Mouse (Mus musculus) G1E (cell line): ENCODE results near the gene Gm20671. TPM values are rescaled to one million over a fixed set of nuclear protein-coding genes. Genes with fewer than 3 reads are reported as not detected.

Source experiments
- ATAC-seq: 2 replicates; pipeline ENCODE4 v1.8.0; 2016; ENCODE audit warnings: mild to moderate bottlenecking; ENCODE audit not compliant: insufficient number of reproducible peaks, poor library complexity, low FRiP score, severe bottlenecking; ENCODE audit errors: extremely low read depth
- DNase-seq: peaks from one replicate; pipeline ENCODE4 v3.0.0; 2012; ENCODE audit warnings: low spot score
- H3K27me3 ChIP-seq: 2 replicates; pipeline ENCODE4 v1.6.1; 2012; ENCODE audit warnings: mild to moderate bottlenecking, low read length, inconsistent platforms; ENCODE audit not compliant: insufficient read depth
- H3K36me3 ChIP-seq: replicated peaks from 2 replicates; pipeline ENCODE3; 2012; ENCODE audit warnings: mild to moderate bottlenecking, inconsistent platforms
- H3K4me1 ChIP-seq: 2 replicates; pipeline ENCODE4 v1.6.1; 2012; ENCODE audit warnings: low read depth, low read length, inconsistent platforms, mixed read lengths; ENCODE audit not compliant: insufficient read depth
- H3K4me3 ChIP-seq: 2 replicates; pipeline ENCODE4 v1.5.1; 2012; ENCODE audit warnings: low read depth, mild to moderate bottlenecking, inconsistent platforms, low read length, moderate library complexity, mixed read lengths
- H3K9me3 ChIP-seq: replicated peaks from 2 replicates; pipeline ENCODE4 v1.6.1; 2012; ENCODE audit warnings: inconsistent platforms
- CTCF ChIP-seq: IDR thresholded peaks from 2 replicates; pipeline ENCODE4 v1.5.1; 2012; ENCODE audit warnings: low read depth, low read length, inconsistent platforms, mixed read lengths
- GATA1 ChIP-seq: IDR thresholded peaks from 2 replicates; pipeline ENCODE4 v1.6.1; 2012; ENCODE audit warnings: borderline replicate concordance, low read length, inconsistent platforms, mixed read lengths
- GATA2 ChIP-seq: IDR thresholded peaks from 2 replicates; pipeline ENCODE4 v1.6.1; 2012; ENCODE audit warnings: low read depth, low read length, inconsistent platforms, borderline replicate concordance
- POLR2AphosphoS5 ChIP-seq: IDR thresholded peaks from 2 replicates; pipeline ENCODE4 v1.6.1; 2012; ENCODE audit warnings: low read depth, low read length, inconsistent platforms; ENCODE audit not compliant: insufficient replicate concordance
- TAL1 ChIP-seq: conservative IDR thresholded peaks from 2 replicates; pipeline ENCODE4 v1.6.1; 2012; ENCODE audit warnings: low read depth, low read length, inconsistent platforms, mixed read lengths
- polyA plus RNA-seq: library from polyadenylated mRNA; stranded (reverse); fragments of >175 nt; gene quantifications from 2 replicates; pipeline ENCODE4 v1.2.3, GENCODE M21; 2012
- total RNA-seq, 2 experiments: library from RNA; stranded (forward) in 1 of 2; stranded (reverse) in 1 of 2; fragments of 200-1000 nt in 1 of 2; fragments of >200 nt in 1 of 2; fragmentation: Nextera tagmentation in 1 of 2; gene quantifications; 2 replicates each; pipeline ENCODE4 v1.2.3; 2014 to 2017

Gm20671 gene
- total RNA-seq (2014; fragmentation: Nextera tagmentation) (2.3 TPM in 1 of 2 replicates, not detected in the other), total RNA-seq (2017) (not detected in 2 replicates), polyA plus RNA-seq (3.7 and 12.9 TPM in 2 replicates)

DNA sequence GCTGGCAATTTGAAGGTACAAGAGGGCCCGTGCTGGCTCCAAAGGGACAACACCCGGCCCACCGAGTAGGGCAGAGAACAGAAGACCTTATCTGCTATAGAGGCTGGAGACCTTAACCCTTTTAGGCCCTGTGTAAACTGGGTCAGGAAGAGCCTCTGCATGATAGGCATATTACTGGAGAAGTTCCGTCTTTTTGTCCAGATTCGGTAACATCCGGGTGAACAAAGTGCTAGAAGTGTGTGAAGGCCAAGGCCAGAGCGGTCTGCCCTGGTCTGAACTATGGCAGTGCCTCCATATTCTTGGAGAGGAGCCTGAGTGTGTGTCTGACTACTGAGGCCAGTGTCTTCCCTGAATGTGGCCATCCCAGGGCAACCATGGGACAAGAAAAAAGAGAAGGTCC, at the start of gene Gm20671:
Gene Gm20671, minus strand, starts transcription at position 101 of the 400 bp plus-strand sequence.
- DNase-seq (no peak), ATAC-seq (no peak)
- no peak for TF ChIP-seq GATA2
- no peak for TF ChIP-seq POLR2AphosphoS5
- no peak for TF ChIP-seq CTCF
- TF ChIP-seq TAL1, result no peak
- no peak for TF ChIP-seq GATA1
- Histone ChIP-seq H3K9me3 (no peaks in the 10 kb centered on the region), H3K27me3 (no peaks in the 10 kb centered on the region), H3K4me1 (no peaks in the 10 kb centered on the region), H3K4me3 (no peak within 1 kb of the TSS), H3K36me3 (peaks cover 82% of the 10 kb centered on the region)

DNA sequence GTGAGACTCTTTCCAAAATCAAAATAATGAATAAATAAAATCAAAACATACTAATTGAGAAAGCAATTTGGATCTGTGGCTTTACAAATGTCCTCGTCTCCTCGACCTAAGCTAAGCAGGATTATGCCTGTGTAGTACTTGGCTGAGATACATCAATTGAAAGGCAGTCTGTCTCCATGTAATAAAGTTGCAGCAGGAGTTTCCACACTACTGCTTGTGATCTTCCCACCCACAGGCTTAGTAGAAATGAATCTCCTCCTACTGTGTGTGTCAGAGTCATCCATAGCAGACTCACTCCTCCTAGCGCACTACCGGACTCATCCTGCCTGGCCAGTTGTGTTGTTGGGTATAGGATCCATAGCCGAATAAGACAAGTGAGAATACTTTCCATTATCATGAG, 45.4 kb upstream of the Gm20671 start:
- no peak overlapping the region for H3K4me3 ChIP-seq
- TF ChIP-seq GATA1 (no peak), CTCF (no peak), TAL1 (no peak), POLR2AphosphoS5 (no peak), GATA2 (no peak)
- no peaks in the 10 kb centered on the region for H3K27me3 ChIP-seq
- ATAC-seq (no peak), DNase-seq (no peak)
- H3K4me1 ChIP-seq, result 0 out of 2 replicates have a peak, but pooled peaks cover 3% of the 10 kb centered on the region
- no peaks in the 10 kb centered on the region for H3K9me3 ChIP-seq
- peaks cover 72% of the 10 kb centered on the region for H3K36me3 ChIP-seq

GRCm38 (mm10) chr5:32869389-32870024, 42.6 kb upstream of the Gm20671 start:
- TF ChIP-seq GATA1, result no peak
- no peak for TF ChIP-seq CTCF
- TF ChIP-seq TAL1, result no peak
- TF ChIP-seq POLR2AphosphoS5, result no peak
- TF ChIP-seq GATA2, result no peak

DNA sequence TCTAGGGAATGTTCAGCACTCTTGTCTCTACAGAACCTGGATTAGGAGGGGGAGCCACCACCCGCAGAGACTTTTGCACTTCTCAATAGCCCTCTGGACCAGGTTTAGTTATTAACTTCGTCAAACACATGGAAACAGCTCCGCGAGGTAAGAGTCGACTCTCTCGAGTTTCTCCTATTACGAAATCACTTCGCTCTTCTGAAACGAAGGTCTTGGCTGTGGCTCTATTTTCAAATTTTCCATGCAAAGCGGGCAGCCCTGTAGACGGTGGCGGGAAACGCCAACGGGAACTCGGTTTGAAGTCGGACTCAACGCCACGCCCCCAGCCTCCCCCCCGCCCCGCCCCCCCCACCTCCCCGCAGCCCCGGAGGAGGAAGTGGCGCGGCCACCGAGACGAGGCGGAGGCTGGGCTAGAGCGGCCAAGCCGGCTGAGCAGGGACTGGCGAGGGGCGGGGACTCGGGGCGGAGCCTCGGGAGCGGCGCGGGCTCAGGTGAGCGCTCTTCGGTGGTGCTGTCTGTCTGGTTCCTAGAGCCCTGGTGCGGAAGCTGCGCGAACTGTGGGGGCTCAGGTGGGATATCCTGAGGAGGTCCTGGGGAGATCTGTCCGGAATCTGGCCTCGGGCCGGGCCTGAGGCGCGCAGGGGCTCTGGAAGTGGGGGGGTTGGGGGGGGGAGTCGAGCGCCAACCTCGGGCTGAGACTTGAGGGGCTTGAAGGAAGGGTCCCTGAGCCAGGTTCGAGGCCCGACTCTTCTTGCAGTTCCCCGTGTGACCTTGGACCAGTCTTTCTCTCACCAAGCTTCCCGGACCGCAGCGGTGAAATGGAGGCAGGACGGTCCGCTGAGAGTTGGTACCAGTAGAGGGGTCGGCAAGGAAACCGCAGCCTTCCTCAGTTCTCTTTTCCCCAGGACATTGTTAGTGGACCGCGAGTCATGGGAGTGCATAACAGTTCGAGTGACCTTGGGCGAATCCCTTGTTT, 36.6 kb upstream of the Gm20671 start, which contains the start of gene Depdc5:
Gene Depdc5, plus strand, starts transcription at position 449 of the 976 bp plus-strand sequence.
- TF ChIP-seq POLR2AphosphoS5 (no peak), GATA2 (no peak), TAL1 (no peak), GATA1 (no peak), CTCF (no peak)
- Histone ChIP-seq H3K4me3 (peak within 1 kb of the TSS; percentile 82), H3K36me3 (peaks cover 31% of the 10 kb centered on the region), H3K4me1 (peaks cover 26% of the 10 kb centered on the region), H3K9me3 (no peaks in the 10 kb centered on the region), H3K27me3 (no peaks in the 10 kb centered on the region)
- DNase-seq (peak; percentile 97), ATAC-seq (peak; percentile 91)

More at GRCm38 (mm10) chr5:32869389-32870024, 42.6 kb upstream of the Gm20671 start:
- H3K4me1 ChIP-seq, result peaks cover 11% of the 10 kb centered on the region
- no peaks in the 10 kb centered on the region for H3K27me3 ChIP-seq
- no peaks in the 10 kb centered on the region for H3K9me3 ChIP-seq
- ATAC-seq, result no peak
- DNase-seq, result no peak
- H3K36me3 ChIP-seq, result peaks cover 74% of the 10 kb centered on the region
- no peak overlapping the region for H3K4me3 ChIP-seq

DNA sequence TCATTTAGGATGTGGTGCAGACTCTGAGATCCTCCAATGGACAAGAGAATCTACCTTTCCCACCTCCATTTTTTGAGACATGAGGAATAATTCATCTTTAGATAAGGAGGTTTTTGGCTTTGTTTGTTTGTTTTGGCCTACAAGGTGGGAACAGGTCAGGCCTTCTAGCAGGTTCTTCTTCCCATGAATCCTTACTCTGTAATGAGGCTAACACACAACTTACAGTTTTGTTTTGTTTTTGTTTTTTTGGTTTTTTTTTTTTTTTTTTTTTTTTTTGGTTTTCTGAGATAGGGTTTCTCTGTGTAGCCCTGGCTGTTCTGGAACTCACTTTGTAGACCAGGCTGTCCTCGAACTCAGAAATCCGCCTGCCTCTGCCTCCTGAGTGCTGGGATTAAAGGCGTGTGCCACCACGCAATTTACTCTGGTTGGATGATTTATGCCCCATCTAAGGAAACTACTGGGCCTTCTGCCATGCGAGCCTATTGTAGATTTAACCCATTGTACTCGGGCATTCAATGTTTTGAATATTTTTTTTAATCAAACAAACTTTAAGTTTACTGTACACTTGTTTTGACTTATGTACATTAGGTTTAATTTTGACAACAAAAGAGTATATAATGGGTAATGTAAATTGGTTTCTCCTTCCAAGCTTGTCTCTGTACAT, 35.7 kb upstream of the Gm20671 start:
- no peaks in the 10 kb centered on the region for H3K9me3 ChIP-seq
- ATAC-seq (no peak), DNase-seq (no peak)
- TF ChIP-seq GATA2, result no peak
- no peak for TF ChIP-seq GATA1
- no peak for TF ChIP-seq CTCF
- TF ChIP-seq TAL1, result no peak
- no peak for TF ChIP-seq POLR2AphosphoS5
- no peak overlapping the region for H3K4me3 ChIP-seq
- peaks cover 21% of the 10 kb centered on the region for H3K36me3 ChIP-seq
- peaks cover 26% of the 10 kb centered on the region for H3K4me1 ChIP-seq
- no peaks in the 10 kb centered on the region for H3K27me3 ChIP-seq

DNA sequence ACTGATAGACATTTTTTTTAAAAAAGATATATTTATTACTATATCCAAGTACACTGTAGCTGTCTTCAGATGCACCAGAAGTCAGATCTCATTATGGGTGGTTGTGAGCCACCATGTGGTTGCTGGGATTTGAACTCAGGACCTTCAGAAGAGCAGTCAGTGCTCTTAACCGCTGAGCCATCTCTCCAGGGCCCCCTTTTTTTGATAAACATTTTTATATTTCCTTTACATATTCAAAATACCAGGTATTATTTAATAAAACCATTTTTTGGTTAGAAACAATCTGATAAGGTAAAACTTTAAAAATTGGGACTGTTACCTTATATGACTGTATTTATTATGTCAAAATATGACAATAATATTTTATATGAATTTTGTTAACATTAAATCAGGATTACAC, 34.2 kb upstream of the Gm20671 start:
- Histone ChIP-seq H3K4me1 (peaks cover 31% of the 10 kb centered on the region), H3K4me3 (no peak overlapping the region), H3K9me3 (no peaks in the 10 kb centered on the region), H3K27me3 (no peaks in the 10 kb centered on the region), H3K36me3 (peaks cover 9% of the 10 kb centered on the region)
- no peak for DNase-seq
- no peak for ATAC-seq
- TF ChIP-seq POLR2AphosphoS5 (no peak), GATA2 (no peak), CTCF (no peak), TAL1 (no peak), GATA1 (no peak)
